Mouse (Mus musculus): ENCODE measurements around the gene Klk1b4.
A peak's percentile ranks its signal among the peaks of the same experiment; 100 is the strongest.
"Not testable (repeated sequence)": the region's sequence is repeated elsewhere in the genome, so short reads cannot be mapped to it uniquely, and the experiment has no call there.

Gene Klk1b4

DNA sequence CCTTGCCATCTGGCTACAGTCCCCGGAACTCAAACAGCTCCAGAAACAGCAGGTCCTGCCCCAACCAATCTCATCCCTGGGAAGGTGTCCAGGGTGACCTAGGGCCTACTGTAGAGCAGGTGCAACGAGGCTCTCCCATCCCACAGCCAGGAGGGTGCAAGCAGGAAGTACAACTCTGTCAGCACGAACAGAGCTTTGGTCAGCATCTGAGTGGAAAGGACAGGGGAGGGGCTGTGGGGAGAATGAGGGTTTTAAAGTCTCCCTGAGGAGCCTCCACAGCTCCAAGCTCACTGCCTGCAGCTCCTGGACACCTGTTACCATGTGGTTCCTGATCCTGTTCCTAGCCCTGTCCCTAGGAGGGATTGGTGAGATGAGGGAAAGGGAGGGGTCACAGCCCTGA lies at the start of gene Klk1b4:
Gene Klk1b4, plus strand, starts transcription at position 301 of the 400 bp plus-strand sequence.
- not testable (repeated sequence) for DNase-seq (ENCODE audit: low spot score in 2 of 2)

DNA sequence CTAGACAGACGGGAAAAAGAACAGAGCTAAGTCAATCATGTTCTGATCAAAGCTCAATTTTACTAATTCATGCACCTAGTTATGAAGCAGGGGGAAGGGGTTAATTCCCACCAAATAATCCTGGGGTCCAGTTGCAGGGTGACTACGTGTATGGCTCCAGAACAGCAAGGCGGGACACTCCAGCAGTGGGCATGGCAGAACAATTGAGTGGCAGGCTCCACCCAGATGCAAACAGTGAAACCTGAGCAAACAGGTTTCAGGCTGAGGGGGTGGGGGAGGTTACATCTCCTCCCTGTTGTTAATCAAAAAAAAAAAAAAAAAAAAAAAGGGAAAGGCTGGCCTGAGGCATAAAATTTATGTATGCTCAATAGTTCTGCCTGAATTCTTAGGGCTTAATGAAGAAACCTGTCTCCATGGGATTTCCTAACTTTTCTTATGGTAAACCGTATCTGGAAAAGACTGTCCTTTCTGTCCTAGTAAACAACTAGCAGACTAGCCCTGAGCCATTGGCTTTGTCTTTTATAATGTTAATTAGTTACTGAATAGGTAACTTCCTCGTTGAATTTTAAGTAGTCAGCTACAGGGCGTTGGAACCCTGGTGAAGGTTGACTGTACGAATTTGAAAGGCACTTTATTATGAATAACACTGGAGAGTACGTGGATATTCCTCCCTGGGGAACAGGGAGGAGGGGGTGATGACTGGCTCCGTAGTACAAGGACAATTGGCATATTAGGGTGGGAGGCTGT lies 27.8 kb upstream of the Klk1b4 start:
- DNase-seq (ENCODE audit: low spot score in 2 of 2): no peak

DNA sequence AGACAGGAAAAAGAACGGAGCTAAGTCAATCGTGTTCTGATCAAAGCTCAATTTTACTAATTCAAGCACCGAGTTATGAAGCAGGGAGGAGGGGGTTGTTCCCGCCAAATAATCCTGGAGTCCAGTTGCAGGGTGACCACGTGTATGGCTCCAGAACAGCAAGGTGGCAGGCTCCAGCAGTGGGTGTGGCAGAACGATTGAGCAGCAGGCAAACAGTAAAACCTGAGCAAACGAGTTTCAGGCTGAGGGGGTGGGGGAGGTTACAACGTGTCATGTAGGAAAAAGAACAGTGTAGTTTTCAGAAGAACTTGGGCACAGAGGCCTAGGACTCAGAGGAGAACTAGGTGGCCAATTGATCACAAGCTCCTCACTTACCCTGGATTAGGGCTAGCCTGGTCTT lies 20.7 kb upstream of the Klk1b4 start:
- DNase-seq (ENCODE audit: low spot score in 2 of 2): not testable (repeated sequence)

DNA sequence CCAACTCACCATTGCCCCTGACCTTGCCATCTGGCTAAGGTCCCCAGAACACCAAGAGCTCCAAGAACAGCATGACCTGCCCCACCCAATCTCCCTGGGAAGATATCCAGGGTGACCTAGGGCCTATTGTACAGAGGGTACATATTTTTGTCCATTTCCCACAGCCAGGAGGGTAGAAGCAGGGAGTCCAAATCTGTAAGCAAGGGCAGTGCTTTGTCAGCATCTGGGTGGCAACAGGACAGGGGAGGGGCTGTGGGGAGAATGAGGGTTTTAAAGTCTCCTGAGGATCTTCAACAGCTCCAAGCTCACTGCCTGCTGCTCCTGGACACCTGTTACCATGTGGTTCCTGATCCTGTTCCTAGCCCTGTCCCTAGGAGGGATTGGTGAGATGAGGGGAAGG lies 19.3 kb upstream of the Klk1b4 start, which contains the start of gene Klk1b24:
Gene Klk1b24, plus strand, starts transcription at position 301 of the 400 bp plus-strand sequence.
- DNase-seq (ENCODE audit: low spot score in 2 of 2): not testable (repeated sequence)

DNA sequence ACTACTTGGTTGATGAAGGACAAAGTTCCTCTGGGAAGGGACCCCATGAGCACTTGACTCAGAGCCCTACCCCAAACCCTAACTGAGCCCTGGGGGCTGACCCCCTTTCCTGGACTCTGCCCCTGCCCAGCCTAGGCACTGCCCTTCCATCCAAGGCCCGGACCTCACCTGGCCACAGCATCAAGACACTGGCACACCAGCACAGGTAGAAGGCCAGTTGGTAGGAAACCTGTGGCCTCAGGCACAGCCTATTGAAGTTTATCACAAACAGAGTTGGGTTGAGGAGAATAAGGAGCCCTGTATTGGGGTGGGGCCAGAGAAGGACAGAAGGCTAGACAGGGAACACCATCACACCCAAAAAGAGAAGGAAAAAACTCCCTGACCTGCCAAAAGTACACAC lies 13.8 kb upstream of the Klk1b4 start:
- DNase-seq (ENCODE audit: low spot score in 2 of 2): not testable (repeated sequence)

DNA sequence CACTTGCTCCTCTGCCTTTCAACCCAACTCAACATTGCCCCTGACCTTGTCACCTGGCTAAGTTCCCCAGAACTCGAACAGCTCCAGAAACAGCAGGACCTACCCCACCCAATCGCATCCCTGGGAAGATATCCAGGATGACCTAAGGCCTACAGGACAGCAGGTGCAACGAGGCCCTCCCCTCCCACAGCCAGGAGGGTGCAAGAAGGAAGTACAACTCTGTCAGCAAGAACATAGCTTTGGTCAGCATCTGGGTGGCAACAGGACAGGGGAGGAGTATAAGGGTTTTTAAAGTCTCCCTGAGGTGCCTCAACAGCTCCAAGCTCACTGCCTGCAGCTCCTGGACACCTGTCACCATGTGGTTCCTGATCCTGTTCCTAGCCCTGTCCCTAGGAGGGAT lies 9.3 kb upstream of the Klk1b4 start, which contains the start of gene Klk1b3:
Gene Klk1b3, plus strand, starts transcription at position 301 of the 400 bp plus-strand sequence.
- no peak for DNase-seq (ENCODE audit: low spot score in 2 of 2)

DNA sequence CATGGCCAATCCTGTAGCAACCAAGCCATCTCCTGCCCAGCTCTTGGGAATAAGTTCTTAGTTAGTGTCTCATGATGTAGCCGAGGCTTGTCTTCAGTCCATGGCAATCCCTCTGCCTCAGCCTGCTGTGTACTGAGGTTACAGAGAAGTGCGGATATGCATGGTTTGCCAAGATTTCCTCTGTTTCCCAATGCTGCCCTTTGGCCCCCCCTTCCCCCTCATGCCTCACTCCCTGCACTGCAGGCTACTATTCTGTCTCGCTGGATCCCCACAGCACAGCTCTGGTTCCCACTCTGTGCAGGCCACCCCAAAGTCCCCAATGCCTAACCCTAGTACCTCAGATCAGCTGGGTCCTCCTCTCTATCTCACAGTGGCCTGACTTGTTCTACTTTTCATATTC lies 1.1 kb downstream of the Klk1b4 start:
- no peak for DNase-seq (ENCODE audit: low spot score in 2 of 2)

DNA sequence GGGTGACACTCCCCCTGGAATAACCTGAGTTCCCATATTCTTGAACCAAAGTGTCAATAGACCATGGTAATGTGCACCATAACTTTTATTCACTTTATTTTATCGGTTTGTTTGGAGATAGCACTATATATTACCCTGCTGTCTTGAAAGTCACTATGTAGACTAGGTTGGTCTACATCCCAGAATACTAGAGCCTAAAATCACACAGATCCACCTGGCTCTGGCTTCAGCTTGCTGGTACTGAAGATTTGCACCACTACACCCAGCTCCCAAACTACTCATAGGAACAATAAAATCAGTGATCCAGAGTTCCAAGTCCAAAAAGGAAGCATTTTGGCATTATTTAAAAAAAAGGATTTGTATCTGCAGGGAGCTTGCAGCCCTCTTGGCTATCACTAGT lies 8.4 kb downstream of the Klk1b4 start, which contains the start of gene Klk1b5:
Gene Klk1b5, plus strand, starts transcription at position 301 of the 400 bp plus-strand sequence.
- DNase-seq (ENCODE audit: low spot score in 2 of 2): no peak

DNA sequence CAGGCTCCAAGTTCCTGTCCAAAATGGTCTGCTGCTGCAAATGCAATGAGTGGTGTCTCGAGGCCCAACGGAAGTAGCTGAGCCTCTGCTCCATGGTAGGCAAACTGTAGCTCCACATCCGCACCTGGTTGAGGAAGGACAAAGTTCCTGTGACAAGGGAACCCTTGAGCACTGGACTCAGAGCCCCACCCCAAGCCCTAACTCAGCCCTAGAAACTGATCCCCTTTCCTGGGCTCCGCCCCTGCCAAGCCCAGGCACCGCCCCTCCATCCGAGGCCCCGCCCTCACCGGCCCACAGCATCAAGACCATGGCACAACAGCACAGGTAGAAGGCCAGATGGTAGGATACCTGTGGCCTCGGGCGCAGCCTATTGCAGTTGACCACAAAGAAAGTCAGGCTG lies 14.4 kb downstream of the Klk1b4 start:
- DNase-seq (ENCODE audit: low spot score in 2 of 2): not testable (repeated sequence)

DNA sequence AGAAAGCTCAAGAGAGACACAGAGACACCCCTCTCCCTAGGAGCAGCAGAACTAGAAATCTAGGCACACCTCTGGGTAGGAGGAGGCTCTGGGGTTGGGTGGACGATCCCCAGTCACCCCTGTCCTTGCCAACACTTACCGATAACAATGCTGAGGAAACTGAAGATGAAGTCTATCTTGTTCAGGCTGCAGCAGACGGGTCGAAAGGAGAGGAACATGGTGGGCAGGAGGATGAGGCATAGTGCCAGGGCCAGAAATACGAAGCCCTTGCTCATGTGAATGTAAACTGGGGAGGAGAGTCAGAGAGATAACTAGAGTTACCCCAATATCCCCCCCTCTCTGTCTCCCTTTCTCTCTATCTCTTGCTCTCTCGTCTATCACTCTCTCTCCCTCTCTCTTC lies 15.1 kb downstream of the Klk1b4 start:
- not testable (repeated sequence) for DNase-seq (ENCODE audit: low spot score in 2 of 2)

DNA sequence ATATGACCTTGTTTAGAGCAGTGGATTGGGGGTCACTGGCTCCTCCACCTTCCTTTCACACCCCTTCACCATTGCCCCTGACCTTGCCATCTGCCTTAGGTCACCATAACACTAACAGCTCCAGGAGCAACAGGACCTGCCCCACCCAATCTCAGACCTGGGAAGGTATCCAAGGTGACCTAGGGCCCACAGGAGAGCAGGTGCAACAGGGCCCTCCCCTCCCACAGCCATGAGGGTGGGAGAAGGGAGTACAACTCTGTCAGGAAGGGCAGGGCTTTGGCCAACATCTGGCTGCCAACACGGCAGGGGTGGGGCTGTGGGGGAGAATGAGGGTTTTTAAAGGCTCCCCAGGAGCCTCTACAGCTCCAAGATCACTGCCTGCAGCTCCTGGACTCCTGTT lies 17.8 kb downstream of the Klk1b4 start, which contains the start of gene Klk1:
Gene Klk1, plus strand, starts transcription at position 285 of the 400 bp plus-strand sequence.
- no peak for DNase-seq (ENCODE audit: low spot score in 2 of 2)

DNA sequence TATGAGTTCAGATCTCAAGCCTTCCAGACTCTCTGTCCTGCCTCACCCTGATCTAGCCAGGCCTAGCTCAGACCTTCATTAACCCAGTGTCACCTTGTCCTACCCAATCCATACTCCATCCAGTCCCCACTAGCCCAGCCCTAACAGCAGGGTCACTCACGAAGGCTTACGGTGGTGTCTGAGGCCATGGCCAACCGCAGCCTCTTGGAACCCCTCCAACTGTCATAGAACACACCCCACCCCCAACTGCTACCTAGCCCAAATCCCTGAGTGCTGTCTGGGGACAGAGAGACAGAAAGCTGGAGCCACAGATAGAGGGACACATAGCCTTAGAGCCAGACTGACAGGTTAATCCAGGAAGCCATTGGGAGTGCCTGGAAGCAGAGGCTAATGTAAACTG lies 28.7 kb downstream of the Klk1b4 start, which contains the start of gene Gm36864:
Gene Gm36864, plus strand, starts transcription at position 269 of the 400 bp plus-strand sequence.
- no peak for DNase-seq (ENCODE audit: low spot score in 2 of 2)

DNA sequence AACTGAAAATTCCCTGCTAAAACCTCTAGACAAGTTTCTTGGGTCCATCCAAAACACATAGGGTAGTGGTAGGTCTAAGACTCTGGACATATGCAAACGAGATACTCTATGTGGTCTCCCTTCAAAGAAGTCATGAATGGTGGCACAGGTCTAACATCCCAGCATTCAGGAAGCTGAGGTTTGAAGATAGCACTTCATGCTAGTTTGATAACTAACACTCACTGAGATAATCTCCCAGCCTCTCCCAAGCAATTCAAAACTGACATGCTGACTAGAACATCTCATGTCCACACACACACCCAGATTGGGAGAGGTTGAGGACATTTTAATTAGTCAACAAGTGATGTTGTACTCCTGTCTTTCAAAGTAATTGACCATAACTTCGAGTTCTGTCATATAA lies 32.7 kb downstream of the Klk1b4 start:
- DNase-seq (ENCODE audit: low spot score in 2 of 2): no peak

DNA sequence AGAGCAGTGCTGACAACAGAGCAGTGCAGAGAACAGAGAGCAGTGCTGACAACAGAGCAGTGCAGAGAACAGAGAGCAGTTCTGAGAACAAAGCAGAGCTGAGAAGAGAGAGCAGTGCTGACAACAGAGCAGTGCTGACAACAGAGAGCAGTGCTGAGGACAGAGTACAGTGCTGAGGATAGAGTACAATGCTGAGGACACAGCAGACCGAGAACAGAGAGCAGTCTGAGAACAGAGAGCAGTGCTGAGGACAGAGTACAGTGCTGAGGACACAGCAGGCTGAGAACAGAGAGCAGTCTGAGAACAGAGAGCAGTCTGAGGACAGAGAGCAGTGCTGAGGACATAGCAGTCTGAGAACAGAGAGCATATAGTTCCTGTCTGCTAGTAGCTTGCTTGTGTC lies 33.5 kb downstream of the Klk1b4 start:
- no peak for DNase-seq (ENCODE audit: low spot score in 2 of 2)

DNA sequence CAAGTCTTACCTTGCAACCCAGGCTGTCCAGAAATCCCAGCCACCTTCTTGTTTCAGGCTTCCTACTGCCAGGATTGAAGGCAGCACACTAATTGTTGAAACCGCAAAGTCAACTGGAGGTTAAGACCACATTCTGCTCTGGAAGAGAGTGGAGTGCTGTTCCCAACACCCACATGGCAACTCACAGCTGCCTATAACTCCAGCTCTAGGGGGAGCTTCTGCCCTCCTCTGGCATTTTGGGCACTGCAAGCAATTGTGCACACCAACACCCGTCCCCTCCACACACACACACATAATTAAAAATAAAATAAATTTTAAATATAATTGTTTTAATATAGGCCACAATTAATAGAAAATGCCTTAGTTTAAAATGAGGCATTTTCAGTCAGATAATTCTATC lies 33.9 kb downstream of the Klk1b4 start:
- no peak for DNase-seq (ENCODE audit: low spot score in 2 of 2)

DNA sequence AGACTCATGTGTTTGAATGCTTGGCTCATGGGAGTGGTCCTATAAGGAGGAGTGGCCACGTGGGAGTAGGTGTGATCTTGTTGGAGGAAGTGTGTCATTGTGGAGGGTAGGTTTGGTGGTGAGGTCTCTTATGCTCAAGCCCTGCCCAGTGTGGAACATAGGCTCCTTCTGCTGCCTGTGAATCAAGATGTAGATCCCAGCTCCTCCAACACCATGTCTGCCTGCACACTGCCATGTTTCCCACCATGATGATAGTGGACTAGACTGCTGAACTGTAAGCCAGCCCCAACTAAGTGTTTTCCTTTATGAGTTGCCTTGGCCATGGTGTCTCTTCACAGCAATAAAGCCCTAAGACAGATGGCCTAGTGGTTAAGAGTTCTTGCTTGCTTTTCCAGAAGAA lies 36.8 kb downstream of the Klk1b4 start:
- DNase-seq (ENCODE audit: low spot score in 2 of 2): no peak

DNA sequence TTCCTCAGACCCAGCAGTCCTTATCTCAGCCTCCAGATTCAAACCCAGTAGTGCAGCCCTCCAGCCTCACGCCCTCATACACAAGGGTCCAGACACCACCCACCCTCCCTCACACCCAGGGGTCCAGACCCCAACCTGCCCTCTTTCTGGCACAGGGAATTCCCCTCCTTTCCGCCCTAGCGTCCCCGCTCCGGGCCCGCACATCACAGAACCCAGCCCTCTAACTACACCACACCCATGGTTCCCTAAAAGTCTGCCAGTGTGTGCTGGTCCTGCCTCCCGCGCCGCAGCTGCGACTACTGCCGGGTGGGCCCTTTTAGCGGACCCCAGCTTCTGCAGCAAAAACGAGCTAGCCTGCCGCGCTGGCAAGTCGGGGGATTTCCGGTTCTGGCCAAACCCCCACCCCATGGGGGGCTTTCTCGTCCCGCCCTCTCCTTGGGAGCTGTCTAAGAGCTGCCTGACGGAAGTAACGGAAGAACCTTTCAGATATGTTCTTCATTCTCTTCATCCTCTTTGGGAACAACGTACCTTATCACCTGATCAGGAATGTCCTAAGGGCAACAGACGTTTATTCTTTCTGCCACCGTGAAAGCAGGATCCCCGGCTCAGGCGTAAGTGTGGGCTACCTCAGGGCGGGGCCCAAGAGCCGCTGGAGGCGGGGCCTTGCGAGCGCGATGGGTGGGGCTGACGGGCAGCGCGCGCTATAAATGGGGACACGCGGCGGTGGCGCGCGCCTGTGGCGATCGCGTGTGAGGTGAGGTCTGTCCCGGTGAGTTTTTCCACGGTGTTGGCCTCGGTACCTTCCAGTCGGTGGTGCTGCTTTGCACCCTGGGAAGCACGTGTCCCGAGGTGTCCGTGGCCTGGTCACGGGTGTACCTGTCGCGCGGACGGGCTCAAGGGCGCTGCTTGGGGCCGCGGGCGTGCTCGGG lies 39.1 kb downstream of the Klk1b4 start, which contains the start of the genes 1700028J19Rik and 2410002F23Rik:
Gene 1700028J19Rik, minus strand, starts transcription at position 641 of the 929 bp plus-strand sequence.
Gene 2410002F23Rik, plus strand, starts transcription at position 668 of the 929 bp plus-strand sequence.
- DNase-seq (ENCODE audit: low spot score in 2 of 2): peak; percentile 85 to 89

DNA sequence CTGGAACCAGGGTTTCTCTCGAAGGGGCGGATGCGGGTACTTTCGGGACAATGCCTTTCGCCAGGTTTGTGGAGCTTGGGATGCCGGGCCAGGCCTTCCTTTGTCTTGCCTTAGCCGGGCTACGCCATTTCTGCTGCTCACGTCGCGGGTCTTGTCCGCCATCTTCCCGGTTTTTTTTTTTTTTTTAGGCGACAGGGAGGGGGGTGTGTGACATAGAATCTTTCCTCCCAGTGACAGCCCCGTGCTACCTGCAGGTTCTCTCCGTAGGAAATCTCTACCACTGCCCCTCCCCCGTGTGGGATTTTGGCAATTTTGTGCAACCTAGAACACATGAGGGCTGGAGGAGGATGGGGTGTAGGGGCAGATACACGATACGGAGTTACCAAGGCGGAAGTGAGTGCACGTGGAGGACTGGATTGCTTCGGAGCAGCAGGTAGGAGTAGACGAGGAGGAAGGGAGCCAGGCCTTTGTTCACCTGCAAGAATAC lies 39.8 kb downstream of the Klk1b4 start:
- peak; percentile 45 to 49 for DNase-seq (ENCODE audit: low spot score in 2 of 2)

DNA sequence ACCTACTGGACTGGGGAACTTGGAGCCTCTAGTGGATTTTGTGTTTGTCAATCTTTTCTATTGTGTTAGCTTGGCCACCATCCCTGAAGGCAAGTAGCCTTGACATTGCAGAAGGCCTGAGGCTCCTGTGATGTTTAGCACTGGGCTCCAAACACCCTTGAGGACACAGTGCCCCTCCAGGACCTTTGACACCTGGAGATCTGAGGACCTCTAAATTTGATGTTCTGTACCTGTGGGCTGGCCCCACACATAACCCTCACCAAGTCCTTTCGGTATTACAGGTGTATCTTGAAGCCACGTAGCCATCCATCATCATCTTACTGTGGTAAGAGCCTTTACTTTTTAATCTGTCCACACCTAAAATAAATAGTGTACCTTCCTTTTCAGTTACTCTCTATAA lies 40.7 kb downstream of the Klk1b4 start:
- no peak for DNase-seq (ENCODE audit: low spot score in 2 of 2)

DNA sequence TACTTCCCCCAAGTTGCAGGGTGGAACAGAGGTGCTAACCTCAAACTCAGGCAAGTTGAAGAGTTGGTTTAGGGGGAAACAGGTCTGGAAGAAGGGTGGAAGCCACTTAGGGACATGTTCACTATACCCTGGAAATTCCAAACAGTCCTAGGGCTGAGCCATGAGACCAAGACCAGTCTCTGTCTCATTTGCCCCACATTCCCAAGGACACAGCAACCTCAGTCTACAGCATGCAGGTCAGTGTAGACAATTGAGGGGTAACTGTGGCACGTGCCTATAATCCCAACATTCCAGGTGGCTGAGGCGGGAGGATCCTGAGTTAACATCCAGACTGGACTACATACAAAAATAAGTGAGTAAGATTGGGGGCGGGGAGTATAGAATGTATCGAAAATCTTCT lies 42.0 kb downstream of the Klk1b4 start:
- no peak for DNase-seq (ENCODE audit: low spot score in 2 of 2)

DNA sequence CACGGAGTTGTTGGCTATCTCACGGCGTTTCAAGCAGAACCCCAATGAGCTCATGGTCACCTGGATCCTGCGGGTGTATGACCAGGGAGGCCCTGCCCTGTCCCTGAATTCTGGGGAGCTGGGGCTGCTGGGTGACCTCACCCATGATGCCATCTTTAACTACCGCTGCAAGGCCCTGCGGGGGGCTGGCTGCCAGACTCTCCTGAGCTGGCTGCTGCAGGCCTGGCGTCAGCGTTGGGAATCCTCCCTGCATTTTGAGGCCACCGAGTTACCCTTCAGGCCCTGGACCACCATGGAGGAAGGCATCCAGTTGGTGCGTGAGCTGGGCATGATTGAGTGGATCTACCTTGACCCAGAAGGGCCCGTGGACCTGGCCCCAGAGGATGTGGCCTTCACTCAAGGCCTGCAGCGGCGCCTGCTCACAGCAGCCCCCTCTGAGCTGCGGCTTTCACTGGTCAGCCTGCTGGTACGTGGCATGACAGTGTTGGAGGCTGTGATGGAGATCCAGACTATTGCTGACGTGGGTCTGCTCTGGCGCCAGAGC lies 43.6 kb downstream of the Klk1b4 start:
- DNase-seq (ENCODE audit: low spot score in 2 of 2): not testable (repeated sequence)

All from spleen, postnatal 36 days (tissue).